12 mouse cellular contexts compared by ENCODE assay signal in genomic region chr7:46236363-46236762, GRCm38 (mm10). TPM values are rescaled to one million over a fixed set of nuclear protein-coding genes. Genes with fewer than 3 reads are reported as not detected.
DNase-seq lines count a peak whose midpoint lies in the region; ATAC-seq and TF ChIP-seq lines count a peak whose summit lies in the region.
"Had no signal": no experiment of that assay in that cellular context is flagged by ENCODE, and none has a peak within 500 bp of the region (broad histone marks: within the 10 kb centered on the region; RNA-seq: fewer than 3 reads in every experiment).

No protein-coding gene starts in this region.

- 0 out of 2 replicates have a peak overlapping the region, but pooled peaks have one; percentile 7 for H3K4me2 ChIP-seq in forebrain, embryonic 13.5 days
- H3K4me2 ChIP-seq in hindbrain, embryonic 15.5 days = no peak overlapping the region
- H3K4me2 ChIP-seq in kidney, embryonic 16.5 days (replicated peaks; ENCODE audit: low read depth, low read length) = peak overlapping the region; percentile 37
- no peak overlapping the region for H3K4me2 ChIP-seq in midbrain, postnatal 0 days (ENCODE audit: low read depth, low read length, poor library complexity, severe bottlenecking)
- H3K4me2 ChIP-seq: limb, embryonic 15.5 days had no signal

- 83% methylated on average over 15 of the region's 15 CpGs for WGBS in forebrain, embryonic 13.5 days
- 76% methylated on average over 15 of the region's 15 CpGs for whole genome bisulfite sequencing in hindbrain, embryonic 15.5 days
- WGBS in kidney, embryonic 16.5 days = 67% methylated on average over 15 of the region's 15 CpGs
- 75% methylated on average over 15 of the region's 15 CpGs for WGBS in midbrain, postnatal 0 days

- peak overlapping the region; percentile 25; the same call in 1 of the 2 replicates for H3K27ac ChIP-seq in forebrain, embryonic 13.5 days
- H3K27ac ChIP-seq in hindbrain, embryonic 15.5 days (replicated peaks) = peak overlapping the region; percentile 17; the same call in 1 of the 2 replicates
- peak overlapping the region; percentile 73 for H3K27ac ChIP-seq in kidney, embryonic 16.5 days (ENCODE audit: low read length)
- H3K27ac ChIP-seq in midbrain, postnatal 0 days (ENCODE audit: low read depth, low read length) = peak overlapping the region; percentile 32; the same call in 1 of the 2 replicates
- H3K27ac ChIP-seq: limb, embryonic 15.5 days had no signal

- no peaks in the 10 kb centered on the region for H3K27me3 ChIP-seq in forebrain, embryonic 13.5 days
- H3K27me3 ChIP-seq in hindbrain, embryonic 15.5 days = no peaks in the 10 kb centered on the region
- H3K27me3 ChIP-seq in kidney, embryonic 16.5 days (ENCODE audit: insufficient read depth, low read length) = no peaks in the 10 kb centered on the region
- H3K27me3 ChIP-seq in midbrain, postnatal 0 days (ENCODE audit: insufficient read depth, low read length) = no peaks in the 10 kb centered on the region
- H3K27me3 ChIP-seq: limb, embryonic 15.5 days had no signal

- intact Hi-C loops in heart, postnatal 25 days (cut with DNase I) = no loop called here

- H3K9ac ChIP-seq in forebrain, embryonic 13.5 days = peak overlapping the region; percentile 37; the same call in 1 of the 2 replicates
- no peak overlapping the region for H3K9ac ChIP-seq in hindbrain, embryonic 15.5 days
- H3K9ac ChIP-seq in kidney, embryonic 16.5 days (replicated peaks; ENCODE audit: low read length) = peak overlapping the region; percentile 45
- H3K9ac ChIP-seq in midbrain, postnatal 0 days (replicated peaks; ENCODE audit: low read length, poor library complexity, severe bottlenecking) = no peak overlapping the region
- H3K9ac ChIP-seq: limb, embryonic 15.5 days had no signal

- peaks cover 22% of the 10 kb centered on the region for H3K4me1 ChIP-seq in forebrain, embryonic 13.5 days
- H3K4me1 ChIP-seq in hindbrain, embryonic 15.5 days (replicated peaks) = peaks cover 14% of the 10 kb centered on the region
- H3K4me1 ChIP-seq in kidney, embryonic 16.5 days (ENCODE audit: insufficient read depth, low read length) = peaks cover 16% of the 10 kb centered on the region
- peaks cover 9% of the 10 kb centered on the region; the same call in 1 of the 2 replicates for H3K4me1 ChIP-seq in midbrain, postnatal 0 days (ENCODE audit: insufficient read depth, low read length)

- no peak overlapping the region for H3K4me3 ChIP-seq in forebrain, embryonic 13.5 days
- no peak overlapping the region for H3K4me3 ChIP-seq in hindbrain, embryonic 15.5 days
- H3K4me3 ChIP-seq in kidney, embryonic 16.5 days (ENCODE audit: low read length) = no peak overlapping the region
- no peak overlapping the region for H3K4me3 ChIP-seq in midbrain, postnatal 0 days (ENCODE audit: low read depth, low read length)
- H3K4me3 ChIP-seq: limb, embryonic 15.5 days; myocyte had no signal

- no peak; the same call in 1 of the 2 replicates for ATAC-seq in forebrain, embryonic 13.5 days
- ATAC-seq in hindbrain, embryonic 15.5 days (ENCODE audit: low FRiP score, low read depth) = no peak
- peak; percentile 58; the same call in 1 of the 2 replicates for ATAC-seq in kidney, embryonic 16.5 days (ENCODE audit: low FRiP score, low TSS enrichment)
- ATAC-seq in midbrain, postnatal 0 days (ENCODE audit: low FRiP score) = peak; percentile 36; the same call in 1 of the 2 replicates

- H3K36me3 ChIP-seq in forebrain, embryonic 13.5 days (ENCODE audit: poor library complexity, severe bottlenecking) = no peaks in the 10 kb centered on the region
- no peaks in the 10 kb centered on the region for H3K36me3 ChIP-seq in hindbrain, embryonic 15.5 days
- H3K36me3 ChIP-seq in kidney, embryonic 16.5 days (ENCODE audit: insufficient read depth, low read length) = no peaks in the 10 kb centered on the region
- no peaks in the 10 kb centered on the region for H3K36me3 ChIP-seq in midbrain, postnatal 0 days (ENCODE audit: insufficient read depth, low read length)
- H3K36me3 ChIP-seq: limb, embryonic 15.5 days had no signal

- no peaks in the 10 kb centered on the region for H3K9me3 ChIP-seq in forebrain, embryonic 13.5 days (replicated peaks)
- H3K9me3 ChIP-seq in hindbrain, embryonic 15.5 days = no peaks in the 10 kb centered on the region
- H3K9me3 ChIP-seq in kidney, embryonic 16.5 days (ENCODE audit: low read length) = no peaks in the 10 kb centered on the region
- H3K9me3 ChIP-seq in midbrain, postnatal 0 days (ENCODE audit: low read length) = no peaks in the 10 kb centered on the region
- H3K9me3 ChIP-seq: limb, embryonic 15.5 days had no signal

- TF ChIP-seq CTCF in midbrain, postnatal 0 days (IDR thresholded peaks at IDR 0.05) = no peak

- no peak for DNase-seq in midbrain, postnatal 0 days (ENCODE audit: low spot score)
- DNase-seq in heart, postnatal 25 days (ENCODE audit: low spot score) = no peak
- DNase-seq in adrenal gland, postnatal 36 days = no peak
- no peak for DNase-seq in adrenal gland, adult (ENCODE audit: inconsistent age in 2 of 2, low spot score in 1 of 2)
- DNase-seq: right cerebral cortex, adult 18-20 months had no signal

RNA-seq across cellular contexts. Expression of gene Ush1c, which starts 1.9 kb away (rescaled TPM):
- polyA plus RNA-seq in forebrain, embryonic 13.5 days (2015; fragmentation: Nextera tagmentation; extraction: Ambion mirVana) = 2.7 and 2.8 TPM in 2 replicates
- polyA plus RNA-seq in hindbrain, embryonic 15.5 days (2015; fragmentation: Nextera tagmentation; extraction: Ambion mirVana) = 1.4 and 2.0 TPM in 2 replicates
- polyA plus RNA-seq in kidney, embryonic 16.5 days (2015; fragmentation: Nextera tagmentation; extraction: Ambion mirVana) = 23.9 and 26.1 TPM in 2 replicates
- total RNA-seq in midbrain, postnatal 0 days (2014; rRNA removed) = 0.44 and 0.85 TPM in 2 replicates
- 1.7 and 1.8 TPM in 2 replicates for polyA plus RNA-seq in midbrain, postnatal 0 days (2015; fragmentation: Nextera tagmentation; extraction: Ambion mirVana)
- 1 to 10 TPM; 7.4 to 8.6 TPM for total RNA-seq in heart, postnatal 25 days (2021)
- total RNA-seq in adrenal gland, postnatal 36 days (2021) = 1 to 10 TPM; 2.8 to 3.2 TPM
- polyA plus RNA-seq: myocyte had no signal

RNA-seq across cellular contexts. Expression of gene Otog, which starts 4.4 kb away (rescaled TPM):
- not detected in 2 replicates for polyA plus RNA-seq in forebrain, embryonic 13.5 days (2015; fragmentation: Nextera tagmentation; extraction: Ambion mirVana)
- 0.05 and 0.08 TPM in 2 replicates for polyA plus RNA-seq in hindbrain, embryonic 15.5 days (2015; fragmentation: Nextera tagmentation; extraction: Ambion mirVana)
- 0.05 and 0.08 TPM in 2 replicates for polyA plus RNA-seq in kidney, embryonic 16.5 days (2015; fragmentation: Nextera tagmentation; extraction: Ambion mirVana)
- total RNA-seq in midbrain, postnatal 0 days (2014; rRNA removed) = 0.11 and 0.28 TPM in 2 replicates
- polyA plus RNA-seq in midbrain, postnatal 0 days (2015; fragmentation: Nextera tagmentation; extraction: Ambion mirVana) = 0.01 and 0.07 TPM in 2 replicates
- not detected for total RNA-seq in heart, postnatal 25 days (2021)
- 1 to 10 TPM in 1 of 2 experiments, not detected in 1; 2.9 TPM for total RNA-seq in adrenal gland, postnatal 36 days (2021)
- polyA plus RNA-seq: lung, embryonic 16.5 days; stomach, embryonic 14.5 days had no signal

RNA-seq across cellular contexts. Expression of gene Abcc8, which starts 56.5 kb away (rescaled TPM):
- 6.9 and 10.2 TPM in 2 replicates for polyA plus RNA-seq in forebrain, embryonic 13.5 days (2015; fragmentation: Nextera tagmentation; extraction: Ambion mirVana)
- 6.9 and 11.4 TPM in 2 replicates for polyA plus RNA-seq in hindbrain, embryonic 15.5 days (2015; fragmentation: Nextera tagmentation; extraction: Ambion mirVana)
- 2.6 and 3.5 TPM in 2 replicates for polyA plus RNA-seq in kidney, embryonic 16.5 days (2015; fragmentation: Nextera tagmentation; extraction: Ambion mirVana)
- 13.1 and 18.7 TPM in 2 replicates for total RNA-seq in midbrain, postnatal 0 days (2014; rRNA removed)
- 7.2 and 9.6 TPM in 2 replicates for polyA plus RNA-seq in midbrain, postnatal 0 days (2015; fragmentation: Nextera tagmentation; extraction: Ambion mirVana)
- total RNA-seq in heart, postnatal 25 days (2021) = 10 to 100 TPM; 52.4 to 54.4 TPM
- 1 to 10 TPM; 1.6 to 1.7 TPM for total RNA-seq in adrenal gland, postnatal 36 days (2021)

Comparison
In these comparisons a context has a peak if more than half of its experiments do, and no peak if none do; other contexts are left out.
1. ATAC-seq: peak in kidney, embryonic 16.5 days (single experiment) and midbrain, postnatal 0 days (single experiment); none in forebrain, embryonic 13.5 days (single experiment) and hindbrain, embryonic 15.5 days (single experiment).
2. H3K27ac ChIP-seq: peak in every context shown above with its lines; median percentile 73 in kidney, embryonic 16.5 days; 32 in midbrain, postnatal 0 days; 25 in forebrain, embryonic 13.5 days; 17 in hindbrain, embryonic 15.5 days.
3. H3K4me2 ChIP-seq: peak in forebrain, embryonic 13.5 days (single experiment) and kidney, embryonic 16.5 days (single experiment); none in hindbrain, embryonic 15.5 days (single experiment) and midbrain, postnatal 0 days (single experiment).
4. H3K9ac ChIP-seq: peak in forebrain, embryonic 13.5 days (single experiment) and kidney, embryonic 16.5 days (single experiment); none in hindbrain, embryonic 15.5 days (single experiment) and midbrain, postnatal 0 days (single experiment).